Mouse (Mus musculus) spleen, adult 2 months (tissue): ENCODE results near the gene Gimap5.

ENCODE experiments used
- CTCF ChIP-seq: fragments of 200-500 bp; IDR thresholded peaks from 2 replicates; pipeline ENCODE4 v1.5.1; 2011; ENCODE audit warnings: mild to moderate bottlenecking, inconsistent platforms; ENCODE audit not compliant: insufficient read depth, insufficient read length, insufficient replicate concordance; ENCODE audit errors: extremely low read depth
- POLR2A ChIP-seq: fragments of 200-500 bp; IDR thresholded peaks from 2 replicates; pipeline ENCODE4 v1.6.1; 2011; ENCODE audit warnings: low read depth, low read length, inconsistent platforms

GRCm38 (mm10) chr6:48745959-48746889, at the start of gene Gimap5:
- TF ChIP-seq CTCF (0 out of 2 replicates have a peak, but pooled peaks have one; percentile 6), POLR2A (peak; percentile 68)
